Mouse (Mus musculus) spleen, postnatal 4 days (tissue): Measurements from ENCODE around the gene Ntmt1.

Source experiments
- DNase-seq, 2 experiments: peaks; one replicate each; pipeline ENCODE4 v3.0.0; 2022; ENCODE audit warnings: low spot score in 2 of 2

The Ntmt1 gene

DNA sequence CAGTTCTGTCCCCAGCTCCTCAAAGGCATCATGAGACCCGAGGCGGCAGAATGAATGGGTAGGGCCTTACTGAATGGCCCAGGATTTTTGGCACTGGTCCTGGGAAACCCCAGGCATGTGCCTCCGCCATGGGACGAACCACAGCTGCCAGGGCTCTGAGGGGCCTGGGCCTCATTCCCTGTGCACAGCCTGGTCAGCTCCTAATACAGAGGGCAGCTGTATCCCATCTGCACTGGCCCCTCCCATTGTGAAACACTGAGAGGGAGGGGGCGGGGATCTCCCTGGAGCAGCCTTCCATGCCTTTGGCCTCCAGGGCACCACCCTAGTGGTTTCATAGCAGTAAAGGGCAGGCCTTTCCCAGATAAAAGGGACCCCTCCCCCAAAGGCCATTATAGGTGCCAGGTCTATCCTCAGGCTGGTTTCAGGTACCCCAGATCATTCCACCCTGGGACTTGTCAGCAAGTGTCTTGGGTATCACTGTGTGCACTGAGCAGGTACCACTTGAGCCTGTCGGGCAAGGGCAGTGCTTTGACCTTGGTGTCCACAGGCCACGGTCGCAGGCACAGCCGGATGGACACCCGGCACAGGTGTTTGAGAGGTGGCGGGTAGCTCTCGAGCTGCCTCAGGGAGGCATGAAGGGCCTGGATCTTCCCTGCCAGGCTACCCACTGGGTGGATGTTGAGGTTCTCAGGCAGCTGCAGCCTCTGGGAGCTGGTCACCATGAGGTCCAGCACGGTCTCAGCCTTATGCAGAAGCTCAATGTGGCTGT, 15.9 kb downstream of the Ntmt1 start:
- DNase-seq = peak in 1 of 2 experiments; percentile 24

DNA sequence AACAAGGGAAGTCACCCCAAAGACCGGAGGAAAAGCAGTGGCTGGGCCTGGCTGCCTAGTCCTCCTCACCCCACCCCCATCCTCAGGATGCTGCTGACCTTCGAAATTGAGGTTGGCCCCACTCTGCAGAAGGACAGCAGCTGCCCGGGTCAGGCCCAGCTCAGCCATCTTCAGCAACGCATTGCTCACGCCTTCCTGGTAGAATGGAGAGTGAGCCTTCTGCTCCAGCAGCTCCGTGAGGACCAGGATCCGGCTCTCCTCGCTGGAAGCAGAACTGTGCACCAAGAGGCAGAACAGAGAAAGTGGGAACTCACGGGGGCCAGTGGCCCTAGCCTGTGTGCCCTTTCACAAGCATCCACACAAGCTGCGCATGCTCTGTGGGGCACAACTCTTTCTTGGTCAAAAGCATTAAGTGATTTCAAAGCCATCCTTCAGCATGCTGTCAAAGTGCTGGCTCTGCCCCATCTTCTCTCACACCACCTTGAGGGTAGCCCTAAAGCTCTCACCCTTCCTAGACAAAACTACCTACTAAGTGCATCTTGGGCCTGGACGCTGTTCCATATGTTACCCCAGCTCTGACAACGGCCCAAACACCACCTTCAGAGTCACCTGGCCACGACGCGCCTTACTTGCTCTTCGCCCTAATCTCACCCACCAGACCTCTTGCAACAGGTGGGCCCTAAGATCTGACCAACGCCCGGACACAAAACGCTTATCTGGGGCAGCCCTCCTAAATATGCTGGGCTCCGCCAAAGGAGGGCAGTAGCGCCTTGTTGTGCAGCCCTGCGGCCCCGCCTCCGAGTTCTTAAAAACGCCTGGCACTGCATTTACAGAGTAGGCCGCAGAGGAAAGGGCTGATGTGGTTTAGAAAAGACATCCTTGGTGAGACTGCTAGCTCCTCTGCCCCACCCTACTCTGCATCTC, 19.5 kb downstream of the Ntmt1 start:
- DNase-seq = peak; percentile 85 to 90

- peak; percentile 98 to 100 for DNase-seq
These were observed 20.3 kb downstream of the Ntmt1 start for GRCm38 (mm10) chr2:30827749-30828475.

DNA sequence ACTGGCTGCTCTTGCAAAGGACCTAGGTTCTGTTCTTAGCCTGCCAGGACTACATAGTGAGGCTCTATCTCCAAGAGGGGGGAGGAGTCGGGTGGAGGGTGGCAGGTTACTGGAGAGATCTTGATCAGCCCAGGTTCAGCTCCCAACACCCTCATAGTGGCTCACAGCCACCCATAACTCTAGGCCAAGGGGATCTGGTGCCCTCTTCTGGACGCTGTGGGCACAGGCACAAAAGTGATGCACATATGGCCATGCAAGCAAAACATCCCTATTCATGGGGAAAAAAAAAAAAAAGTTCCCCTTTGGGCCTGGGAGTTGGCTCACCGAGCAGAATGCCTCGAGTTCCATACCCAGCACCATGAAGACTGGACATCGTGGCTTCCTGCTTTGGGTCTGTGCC, 21.7 kb downstream of the Ntmt1 start:
- DNase-seq = peak; percentile 73 to 85

DNA sequence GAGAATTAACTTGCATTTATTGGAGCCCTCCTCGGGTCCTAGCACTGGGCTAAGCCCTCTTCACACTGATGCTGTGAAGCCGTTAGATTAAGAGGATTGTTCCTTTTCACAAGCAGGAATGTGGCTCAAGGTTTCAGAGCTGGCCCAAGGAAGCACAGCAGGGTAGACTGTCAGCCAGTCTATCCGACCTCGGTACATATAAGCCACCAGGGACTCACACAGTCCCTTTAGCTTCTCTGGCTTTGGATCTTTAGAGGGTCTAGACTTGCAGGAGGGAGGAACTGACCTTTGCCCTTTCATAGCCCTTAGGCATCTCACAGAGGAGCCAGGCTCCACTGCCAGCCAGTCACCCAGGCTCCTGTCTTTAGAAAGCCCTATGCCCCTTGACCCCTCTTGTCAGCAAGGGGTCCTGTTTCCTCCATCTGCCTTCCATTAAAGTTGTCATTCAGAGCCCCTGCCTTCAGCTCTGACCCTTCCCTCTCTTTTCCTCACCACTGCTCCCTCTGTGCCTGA, 22.7 kb downstream of the Ntmt1 start, which contains the start of gene Asb6:
TSS of gene Asb6 (minus strand) at position 51 of the 513 bp plus-strand sequence.
- no peak for DNase-seq

DNA sequence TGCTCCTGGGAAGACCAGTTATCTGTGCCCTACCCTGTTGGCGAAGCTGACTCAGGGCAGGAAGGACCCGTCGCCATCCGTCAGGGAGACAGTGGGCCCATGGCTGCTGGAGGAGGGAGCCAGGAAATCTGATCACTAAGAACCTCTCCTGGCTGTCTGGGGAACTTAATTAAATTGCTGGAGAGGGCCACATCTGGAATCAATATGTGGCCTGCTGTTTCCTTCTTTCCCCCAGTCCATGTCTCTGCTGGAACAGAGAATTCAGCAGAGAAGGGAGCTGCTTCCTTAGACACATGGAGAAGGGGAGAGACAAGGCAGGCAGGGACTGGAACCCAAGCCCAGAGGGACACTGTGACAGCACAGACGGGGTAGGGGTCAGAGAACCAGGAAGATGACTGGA, 26.0 kb downstream of the Ntmt1 start:
- no peak for DNase-seq

DNA sequence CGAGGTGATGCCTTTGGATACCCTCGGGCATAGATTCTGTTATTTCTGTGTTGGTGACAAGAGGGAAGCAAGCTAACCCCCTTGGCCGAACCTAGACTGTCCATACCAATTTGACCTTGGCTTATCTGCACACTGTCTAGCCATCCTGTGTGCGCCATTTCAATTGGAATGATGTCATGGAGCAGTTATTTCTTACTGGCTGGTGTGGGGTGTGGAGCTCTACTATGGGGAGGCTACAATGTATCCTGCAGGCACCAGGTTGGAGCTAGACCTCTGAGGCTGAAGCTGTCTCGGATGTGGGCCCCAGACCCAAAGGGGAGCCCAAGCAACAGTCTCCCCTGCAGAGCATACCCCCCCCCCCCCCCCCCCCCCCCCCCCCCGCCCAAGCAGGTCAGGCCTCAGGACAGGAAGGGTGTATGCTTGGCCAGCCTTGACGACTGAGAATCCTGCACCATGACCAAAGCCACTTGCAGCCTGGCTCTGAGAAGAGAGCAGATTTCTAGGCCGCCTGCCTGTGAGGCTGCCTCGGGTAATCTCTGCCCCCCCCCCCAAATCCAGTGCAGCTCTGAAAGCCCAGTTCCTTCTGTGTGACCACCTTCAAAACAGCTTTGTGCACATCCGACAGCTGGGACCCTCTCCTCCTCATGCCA, 26.9 kb downstream of the Ntmt1 start, which contains the start of gene Prrx2:
TSS of gene Prrx2 (plus strand) at position 600 of the 650 bp plus-strand sequence.
- DNase-seq = no peak

DNA sequence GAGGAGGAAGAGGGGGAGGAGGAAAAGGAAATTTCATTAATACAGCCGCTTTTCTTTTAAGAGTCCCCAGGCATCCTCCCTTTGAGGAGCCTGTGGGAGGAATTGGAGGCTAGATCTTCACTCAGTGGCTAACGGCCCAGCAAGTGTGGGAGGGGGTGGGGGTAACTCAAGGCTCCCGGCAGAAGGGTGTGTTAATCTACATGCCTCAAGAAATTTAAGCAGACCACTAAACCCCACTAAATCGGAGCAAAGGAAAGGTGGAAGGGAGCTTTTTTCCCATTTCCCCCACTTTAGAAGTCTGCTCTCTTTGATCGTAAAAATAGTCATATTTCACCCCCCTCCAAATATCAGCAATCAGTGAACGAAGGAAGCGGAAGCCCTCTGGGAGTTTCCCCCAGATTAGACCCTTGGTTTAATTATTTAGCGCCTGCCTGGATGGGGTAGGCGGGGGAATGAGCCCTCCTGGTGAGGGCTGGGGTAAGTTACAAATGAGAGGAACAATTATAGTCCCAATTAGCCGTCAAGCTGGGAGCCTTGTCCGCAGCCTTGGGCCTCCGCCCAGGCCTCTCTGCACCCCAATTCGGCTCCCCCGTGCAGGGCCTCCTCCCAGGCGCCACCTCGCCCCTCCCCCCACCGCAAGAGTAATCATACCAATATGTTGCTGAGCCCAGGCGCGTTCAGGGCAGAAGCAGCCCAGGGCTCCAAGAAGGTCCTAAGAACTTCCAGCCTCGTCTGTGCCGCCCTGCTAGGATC, 28.8 kb downstream of the Ntmt1 start:
- DNase-seq = no peak

DNA sequence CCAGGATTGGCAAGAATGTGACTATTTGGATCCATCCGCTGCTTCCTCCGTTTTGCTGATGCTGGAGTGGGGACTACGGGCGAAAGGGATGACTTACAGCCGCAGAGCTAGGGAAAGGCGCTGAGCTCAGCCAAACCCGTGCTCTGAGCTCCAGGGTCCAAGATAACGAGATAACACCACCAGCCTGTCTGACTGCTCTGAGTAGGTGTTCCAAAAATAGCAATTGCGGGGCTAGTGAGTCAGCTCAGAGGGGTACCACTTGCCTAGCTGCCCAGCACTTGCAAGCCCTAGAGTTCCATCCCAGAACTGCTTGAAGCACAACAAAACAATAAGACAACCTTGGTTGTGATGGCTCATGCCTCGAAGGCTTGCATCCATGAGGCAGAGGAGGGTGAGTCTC, 35.0 kb downstream of the Ntmt1 start:
- DNase-seq = no peak

DNA sequence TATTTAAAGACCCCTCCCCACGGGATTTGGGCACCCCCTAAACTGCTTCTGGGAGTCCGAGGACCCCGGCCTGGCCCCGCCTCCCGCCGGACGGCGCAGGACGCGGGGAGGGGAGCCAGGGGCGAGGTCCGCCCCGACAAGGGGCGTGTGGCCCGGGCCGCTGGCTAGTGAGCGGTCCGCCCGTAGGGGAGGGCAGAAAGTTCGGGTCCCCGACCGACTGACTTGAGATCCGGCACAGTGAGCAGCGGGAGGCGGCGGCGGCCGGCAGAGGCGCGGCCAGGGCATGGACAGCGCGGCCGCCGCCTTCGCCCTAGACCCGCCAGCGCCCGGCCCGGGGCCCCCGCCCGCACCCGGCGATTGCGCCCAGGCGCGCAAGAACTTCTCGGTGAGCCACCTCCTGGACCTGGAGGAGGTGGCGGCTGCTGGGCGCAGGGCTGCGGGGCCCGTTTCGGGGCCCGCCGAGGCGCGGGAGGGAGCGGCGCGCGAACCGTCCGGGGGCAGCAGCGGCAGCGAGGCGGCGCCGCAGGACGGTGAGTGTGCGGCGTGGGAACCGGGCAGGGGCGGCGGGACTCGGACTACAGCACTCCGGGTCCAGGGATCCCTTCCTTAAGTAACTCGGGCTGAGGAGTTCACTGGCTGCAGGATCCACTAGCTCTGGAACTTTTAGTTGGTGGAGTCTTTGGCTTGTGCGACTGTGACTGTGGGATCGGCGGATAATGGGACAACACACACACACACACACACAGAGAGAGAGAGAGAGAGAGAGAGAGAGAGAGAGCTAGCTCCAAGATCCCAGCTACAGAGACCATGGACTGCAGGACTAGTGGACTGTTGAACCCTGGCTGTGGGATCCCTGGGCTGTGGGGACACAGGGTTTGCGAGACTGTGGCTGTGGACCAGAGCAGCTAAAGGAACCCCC, 37.8 kb downstream of the Ntmt1 start:
- DNase-seq = no peak

DNA sequence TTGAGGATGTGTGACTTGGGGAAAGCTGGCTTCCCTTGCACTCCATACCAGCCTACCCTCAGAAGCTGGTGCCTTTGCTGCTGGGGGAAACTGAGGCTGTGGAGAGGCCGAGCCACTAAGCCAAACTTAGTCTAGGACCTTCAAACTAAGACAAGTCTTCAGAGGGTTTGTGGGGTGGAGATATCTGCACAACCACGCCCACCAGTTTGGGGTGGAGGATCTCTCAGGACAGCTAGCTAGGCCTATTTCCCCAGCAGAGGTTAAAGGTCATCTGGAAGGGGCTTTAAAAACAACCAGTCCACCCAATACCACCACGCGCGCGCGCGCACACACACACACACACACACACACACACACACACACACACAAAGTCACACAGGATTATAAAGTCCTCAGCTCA, 38.6 kb downstream of the Ntmt1 start:
- no peak for DNase-seq

GRCm38 (mm10) chr2:30846723-30847122, 39.1 kb downstream of the Ntmt1 start:
- DNase-seq = no peak

- DNase-seq = no peak
These were observed 40.6 kb downstream of the Ntmt1 start for GRCm38 (mm10) chr2:30848184-30848583.

DNA sequence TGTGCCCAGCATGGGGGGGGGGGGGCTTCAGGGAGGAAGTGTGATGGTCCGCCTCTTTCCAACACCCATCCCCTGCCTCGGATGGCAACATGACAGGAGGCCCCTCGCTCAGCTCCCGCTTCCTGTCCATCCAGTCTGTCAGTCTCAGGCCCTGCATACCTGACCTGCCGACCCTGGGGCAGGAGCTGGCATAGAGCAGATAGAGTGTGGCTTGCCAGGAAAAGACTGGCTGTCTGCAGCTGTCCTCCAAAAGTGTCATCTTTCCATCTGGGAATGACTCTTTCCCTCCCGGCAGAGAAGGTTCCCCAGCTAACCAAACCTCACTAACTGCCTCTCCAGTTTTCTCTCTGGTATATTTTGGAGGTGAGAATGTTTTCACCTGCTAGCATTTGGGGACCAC, 43.0 kb downstream of the Ntmt1 start:
- DNase-seq = no peak

- DNase-seq = no peak
These were observed 45.2 kb downstream of the Ntmt1 start for GRCm38 (mm10) chr2:30852771-30853313.

- DNase-seq = no peak
These were observed 49.5 kb downstream of the Ntmt1 start for GRCm38 (mm10) chr2:30857076-30857475.

DNA sequence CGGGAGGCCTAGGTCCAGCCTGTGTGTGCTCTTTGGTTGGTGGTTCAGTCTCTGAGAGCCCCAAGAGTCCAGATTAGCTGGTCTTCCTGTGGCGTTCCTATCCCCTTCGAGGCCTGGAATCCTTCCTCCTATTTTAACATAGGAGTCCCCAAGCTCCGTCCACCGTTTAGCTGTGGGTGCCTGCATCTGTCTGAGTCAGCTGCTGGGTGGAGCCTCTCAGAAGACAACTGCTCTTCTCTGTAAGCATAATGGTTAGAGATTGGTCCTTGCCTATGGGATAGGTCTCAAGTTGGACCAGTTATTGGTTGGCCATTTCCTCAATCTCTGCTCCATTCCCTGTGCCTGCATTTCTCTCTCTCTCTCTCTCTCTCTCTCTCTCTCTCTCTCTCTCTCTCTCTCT, 52.2 kb downstream of the Ntmt1 start:
- DNase-seq = no peak

DNA sequence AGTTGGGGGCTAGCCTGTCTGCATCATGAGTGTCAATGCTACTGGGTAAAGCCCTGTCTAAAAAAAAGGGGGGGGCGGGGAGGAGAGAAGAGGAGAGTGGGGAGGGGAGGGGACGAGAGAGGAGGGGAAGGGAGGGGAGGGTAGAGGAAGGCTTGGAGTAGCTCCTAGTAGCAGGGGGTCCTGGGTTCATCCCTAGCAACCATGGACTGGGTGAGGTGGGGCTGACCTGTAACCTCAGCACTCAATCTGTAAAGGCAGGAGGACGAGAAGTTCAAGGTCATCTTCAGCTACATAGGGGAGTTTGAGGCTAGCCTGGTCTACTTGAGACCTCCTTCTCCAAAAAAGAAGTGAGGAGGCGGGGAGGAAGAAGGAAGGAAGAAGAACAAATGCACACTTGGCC, 54.5 kb downstream of the Ntmt1 start:
- DNase-seq = no peak

GRCm38 (mm10) chr2:30863574-30863973, 55.9 kb downstream of the Ntmt1 start:
- DNase-seq = no peak
